Mouse (Mus musculus) liver, adult 2 months (tissue): ENCODE measurements around the gene Mypn. TPM values are rescaled to one million over a fixed set of nuclear protein-coding genes. Genes with fewer than 3 reads are reported as not detected.

Source experiments
- DNase-seq: peaks from one replicate; pipeline ENCODE4 v3.0.0-alpha.2; 2011; ENCODE audit warnings: low read depth, low spot score; ENCODE audit errors: extremely low read depth
- H3K27ac ChIP-seq: fragments of 200-500 bp; replicated peaks from 2 replicates; pipeline ENCODE4 v1.5.1; 2012; ENCODE audit warnings: low read depth, mild to moderate bottlenecking, control low read depth, inconsistent platforms, low read length; ENCODE audit not compliant: insufficient read depth
- H3K27me3 ChIP-seq: fragments of 200-500 bp; 2 replicates; pipeline ENCODE4 v1.6.1; 2012; ENCODE audit warnings: mild to moderate bottlenecking, moderate library complexity, low read length, inconsistent platforms; ENCODE audit not compliant: control insufficient read depth, insufficient read depth
- H3K36me3 ChIP-seq: fragments of 200-500 bp; 2 replicates; pipeline ENCODE4 v1.6.1; 2012; ENCODE audit warnings: low read length, inconsistent platforms; ENCODE audit not compliant: control insufficient read depth, insufficient read depth
- H3K4me1 ChIP-seq: fragments of 200-500 bp; 2 replicates; pipeline ENCODE4 v1.6.1; 2011; ENCODE audit warnings: low read length; ENCODE audit not compliant: control insufficient read depth, insufficient read depth
- H3K4me3 ChIP-seq: fragments of 200-500 bp; 2 replicates; pipeline ENCODE4 v1.5.1; 2011; ENCODE audit warnings: low read depth, mild to moderate bottlenecking, control low read depth, low read length, moderate library complexity; ENCODE audit not compliant: insufficient read depth
- H3K79me2 ChIP-seq: fragments of 200-500 bp; 2 replicates; pipeline ENCODE4 v1.6.1; 2012; ENCODE audit warnings: inconsistent platforms, mild to moderate bottlenecking, low read length, moderate library complexity; ENCODE audit not compliant: control insufficient read depth, insufficient read depth
- H3K9ac ChIP-seq: fragments of 200-500 bp; 2 replicates; pipeline ENCODE4 v1.6.1; 2012; ENCODE audit warnings: low read depth, mild to moderate bottlenecking, control low read depth, inconsistent platforms, low read length
- CTCF ChIP-seq: fragments of 200-500 bp; IDR thresholded peaks from 2 replicates; pipeline ENCODE4 v1.5.1; 2011; ENCODE audit warnings: low read depth, low read length, control low read depth
- POLR2A ChIP-seq: fragments of 200-500 bp; IDR thresholded peaks from 2 replicates; pipeline ENCODE4 v1.6.1; 2011; ENCODE audit warnings: low read length, control low read depth; ENCODE audit not compliant: insufficient read depth; ENCODE audit errors: extremely low read depth
- WGBS: fragments of 180-500 bp; shearing (Covaris S2); methylation state at CpG from one replicate; pipeline ENCODE4 v1.1.7; 2018; 5-methylcytosine and 5-hydroxymethylcytosine counted together
- polyA plus RNA-seq: library from polyadenylated mRNA; depleted of rRNA; stranded (reverse); fragments of >200 nt; gene quantifications from 2 replicates; pipeline ENCODE4 v1.2.3, GENCODE M21; 2012
- total RNA-seq: library from RNA; depleted of rRNA; stranded (reverse); fragments of >200 nt; gene quantifications from 2 replicates; pipeline ENCODE4 v1.2.3, GENCODE M21; 2014

The Mypn gene
- total and polyA plus RNA-seq, 2 experiments = under 0.01 TPM; not detected in 1

DNA sequence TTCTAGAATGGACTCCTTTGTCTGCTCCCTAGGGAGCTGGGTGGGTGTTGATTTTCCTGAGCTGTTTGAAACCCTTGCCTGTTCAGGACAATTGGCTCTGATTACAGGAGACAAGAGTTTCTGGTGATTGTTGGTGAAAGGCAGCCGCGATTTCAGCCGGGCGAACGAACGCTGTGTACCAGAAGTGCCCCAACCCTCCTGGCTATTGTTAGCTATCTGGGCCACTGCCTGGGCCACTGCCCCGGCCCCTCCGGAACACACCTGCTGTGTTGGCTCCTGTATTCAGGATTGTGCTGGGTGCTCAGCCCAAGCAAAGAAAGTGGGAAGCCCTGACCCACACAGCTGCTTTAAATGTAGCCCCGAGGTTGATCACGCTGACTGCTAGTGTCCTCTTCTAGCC lies 24.2 kb downstream of the Mypn start:
- Histone ChIP-seq H3K79me2 (no peaks in the 10 kb centered on the region), H3K4me3 (no peak overlapping the region), H3K36me3 (no peaks in the 10 kb centered on the region), H3K27ac (no peak overlapping the region), H3K27me3 (no peaks in the 10 kb centered on the region), H3K9ac (no peak overlapping the region), H3K4me1 (no peaks in the 10 kb centered on the region)
- no peak for DNase-seq
- 87% methylated on average over 10 of the region's 10 CpGs for WGBS
- TF ChIP-seq CTCF (no peak), POLR2A (no peak)

DNA sequence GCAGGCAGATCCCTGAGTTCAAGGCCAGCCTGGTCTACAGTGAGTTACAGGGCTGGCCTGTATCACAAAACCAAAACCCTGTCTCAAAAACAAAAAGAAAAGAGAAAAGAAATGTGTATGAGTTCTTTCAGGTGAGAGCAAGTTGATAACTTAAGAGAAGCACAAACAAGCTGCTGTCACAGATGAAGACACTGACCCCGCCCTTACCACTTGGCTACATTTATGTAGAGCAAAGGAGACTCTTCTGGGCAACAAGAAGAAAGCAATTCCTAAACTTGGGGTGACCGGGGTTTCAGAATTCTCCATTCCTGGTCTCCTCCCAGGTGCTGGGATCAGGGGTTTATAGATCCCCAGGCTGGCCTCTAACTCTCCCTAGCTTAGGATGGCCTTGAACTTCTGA lies 25.4 kb downstream of the Mypn start:
- WGBS = 92% methylated on average over 2 of the region's 2 CpGs
- DNase-seq = no peak
- Histone ChIP-seq H3K27me3 (no peaks in the 10 kb centered on the region), H3K4me3 (no peak overlapping the region), H3K79me2 (no peaks in the 10 kb centered on the region), H3K36me3 (no peaks in the 10 kb centered on the region), H3K9ac (no peak overlapping the region), H3K4me1 (no peaks in the 10 kb centered on the region; the same call in 1 of the 2 replicates), H3K27ac (no peak overlapping the region)
- TF ChIP-seq POLR2A (no peak), CTCF (no peak)

GRCm38 (mm10) chr10:63177286-63178140 lies 26.2 kb downstream of the Mypn start:
- Histone ChIP-seq H3K36me3 (no peaks in the 10 kb centered on the region), H3K27ac (no peak overlapping the region), H3K4me3 (no peak overlapping the region), H3K79me2 (no peaks in the 10 kb centered on the region), H3K27me3 (no peaks in the 10 kb centered on the region), H3K4me1 (no peaks in the 10 kb centered on the region; the same call in 1 of the 2 replicates), H3K9ac (no peak overlapping the region)
- DNase-seq = no peak
- WGBS = 77% methylated on average over 21 of the region's 21 CpGs
- no peak for TF ChIP-seq POLR2A
- TF ChIP-seq CTCF = no peak

GRCm38 (mm10) chr10:63176471-63176931 lies 27.3 kb downstream of the Mypn start:
- TF ChIP-seq CTCF = no peak
- TF ChIP-seq POLR2A = no peak
- peak overlapping the region; percentile 78 for H3K27ac ChIP-seq
- H3K27me3 ChIP-seq = no peaks in the 10 kb centered on the region
- no peaks in the 10 kb centered on the region for H3K36me3 ChIP-seq
- peak; percentile 48 for DNase-seq
- H3K4me3 ChIP-seq = no peak overlapping the region; the same call in 1 of the 2 replicates
- no peaks in the 10 kb centered on the region for H3K79me2 ChIP-seq
- peak overlapping the region; percentile 63 for H3K9ac ChIP-seq
- H3K4me1 ChIP-seq = no peaks in the 10 kb centered on the region; the same call in 1 of the 2 replicates
- 75% methylated on average over 8 of the region's 8 CpGs for WGBS

DNA sequence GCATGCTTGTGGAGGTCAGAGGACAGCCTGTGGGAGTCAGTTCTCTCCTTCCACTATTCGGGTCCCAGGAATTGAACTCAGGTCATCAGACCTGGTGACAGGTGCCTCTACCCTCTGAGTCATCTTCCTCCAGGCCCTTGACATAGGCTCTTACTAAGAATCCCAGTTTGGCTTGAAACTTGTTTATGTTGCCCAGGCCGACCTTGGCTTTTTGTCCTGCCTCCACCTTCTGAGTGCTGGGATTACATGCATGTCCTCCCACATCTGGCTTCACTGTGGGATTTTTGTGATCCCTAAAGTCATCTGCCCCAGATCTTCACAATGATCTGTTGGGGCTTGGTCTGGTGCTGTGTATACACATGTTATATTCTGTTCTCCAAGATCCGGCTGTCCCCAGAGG lies 31.7 kb downstream of the Mypn start:
- DNase-seq = no peak
- Histone ChIP-seq H3K27ac (no peak overlapping the region), H3K36me3 (no peaks in the 10 kb centered on the region), H3K79me2 (no peaks in the 10 kb centered on the region), H3K9ac (no peak overlapping the region), H3K27me3 (no peaks in the 10 kb centered on the region), H3K4me3 (no peak overlapping the region), H3K4me1 (no peaks in the 10 kb centered on the region; the same call in 1 of the 2 replicates)
- TF ChIP-seq POLR2A (no peak), CTCF (no peak)
- 91% methylated on average over 3 of the region's 3 CpGs for WGBS

- no peak overlapping the region for H3K27ac ChIP-seq
- DNase-seq = no peak
- no peaks in the 10 kb centered on the region for H3K27me3 ChIP-seq
- H3K4me1 ChIP-seq = no peaks in the 10 kb centered on the region; the same call in 1 of the 2 replicates
- TF ChIP-seq POLR2A = no peak
- no peak for TF ChIP-seq CTCF
- WGBS = 93% methylated on average over 11 of the region's 11 CpGs
- no peaks in the 10 kb centered on the region for H3K36me3 ChIP-seq
- H3K4me3 ChIP-seq = no peak overlapping the region
- no peaks in the 10 kb centered on the region for H3K79me2 ChIP-seq
- no peak overlapping the region for H3K9ac ChIP-seq
Observed at GRCm38 (mm10) chr10:63169503-63169902, 34.2 kb downstream of the Mypn start.
